Comparison of ENCODE assay signal across 14 mouse cellular contexts in genomic region chr2:126369815-126370214, GRCm38 (mm10).
"Had no signal": no experiment of that assay in that cellular context is flagged by ENCODE, and none has a peak within 500 bp of the region (broad histone marks: within the 10 kb centered on the region; RNA-seq: fewer than 3 reads in every experiment).

No protein-coding gene starts in this region.

- DNase-seq: lung, adult 18-20 months; lung, embryonic 14.5 days; lung, postnatal 10 days; lung, postnatal 4 days; midbrain, embryonic 14.5 days; retina, postnatal 1 day; right cerebral cortex, adult 18-20 months; right cerebral cortex, postnatal 25 days; right cerebral cortex, postnatal 4 days; spleen, adult 18-20 months; thymus, adult 18-20 months; thymus, postnatal 14 days; thymus, postnatal 36 days had no signal

- ATAC-seq: midbrain, embryonic 16.5 days had no signal
